In genomic region chr11:19952963-19953362, GRCm38 (mm10) we compare ENCODE assay signal across 20 mouse cellular contexts.
"Had no signal": no experiment of that assay in that cellular context is flagged by ENCODE, and none has a peak within 500 bp of the region (broad histone marks: within the 10 kb centered on the region; RNA-seq: fewer than 3 reads in every experiment).

No protein-coding gene starts in this region.

- H3K27me3 ChIP-seq: limb, embryonic 12.5 days; liver, embryonic 13.5 days; lung, embryonic 15.5 days; midbrain, embryonic 15.5 days; neural tube, embryonic 13.5 days; stomach, embryonic 15.5 days had no signal

- DNase-seq: kidney, adult 2 months; kidney, postnatal 36 days; layer of hippocampus, adult 9-11 months; layer of hippocampus, postnatal 36 days; liver; liver, embryonic 13.5 days; liver, postnatal 0 days; lung, postnatal 14 days; retina, postnatal 1 day; right cerebral cortex, postnatal 4 days; spleen, adult 18-20 months; thymus, adult 2 months; thymus, postnatal 25 days had no signal

- H3K9me3 ChIP-seq: limb, embryonic 12.5 days; liver, embryonic 13.5 days; lung, embryonic 15.5 days; midbrain, embryonic 15.5 days; neural tube, embryonic 13.5 days; stomach, embryonic 15.5 days had no signal

- H3K9ac ChIP-seq: limb, embryonic 12.5 days; liver, embryonic 13.5 days; liver, postnatal 0 days; lung, embryonic 15.5 days; midbrain, embryonic 15.5 days; neural tube, embryonic 13.5 days; stomach, embryonic 15.5 days had no signal

- H3K4me3 ChIP-seq: limb, embryonic 12.5 days; liver, embryonic 13.5 days; lung, embryonic 15.5 days; midbrain, embryonic 15.5 days; neural tube, embryonic 13.5 days; stomach, embryonic 15.5 days had no signal

- H3K27ac ChIP-seq: kidney, postnatal 0 days; limb, embryonic 12.5 days; liver, embryonic 13.5 days; lung, embryonic 15.5 days; macrophage; midbrain, embryonic 15.5 days; neural tube, embryonic 13.5 days; stomach, embryonic 15.5 days had no signal

- H3K4me1 ChIP-seq: midbrain, embryonic 15.5 days had no signal

- H3K36me3 ChIP-seq: limb, embryonic 12.5 days; liver, embryonic 13.5 days; lung, embryonic 15.5 days; midbrain, embryonic 15.5 days; neural tube, embryonic 13.5 days; stomach, embryonic 15.5 days had no signal

- ATAC-seq: liver, postnatal 0 days; midbrain, embryonic 15.5 days had no signal
